In the genomic region with DNA sequence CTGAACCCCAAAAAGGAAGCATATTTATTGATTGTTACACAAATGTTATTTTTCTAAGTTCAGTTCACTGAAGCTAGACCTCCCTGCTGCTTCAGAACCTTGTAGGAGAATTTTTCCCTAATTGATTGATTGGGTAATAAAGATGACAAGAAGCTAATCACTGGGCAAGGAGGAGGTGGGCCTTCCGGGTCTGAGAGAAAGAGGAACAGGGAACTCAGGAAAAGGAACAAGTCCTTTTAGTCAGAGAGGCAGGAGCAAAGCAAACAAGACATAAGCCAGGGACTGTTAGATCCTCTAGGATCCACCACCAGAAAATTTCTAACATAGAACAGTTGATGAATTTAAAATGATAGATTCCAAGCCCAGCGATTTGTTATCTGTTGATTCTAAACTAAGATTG, we compare ENCODE assay signal across 27 mouse cellular contexts. TPM values are rescaled to one million over a fixed set of nuclear protein-coding genes. Genes with fewer than 3 reads are reported as not detected.
DNase-seq lines count a peak whose midpoint lies in the region; ATAC-seq and TF ChIP-seq lines count a peak whose summit lies in the region.
"Had no signal": no experiment of that assay in that cellular context is flagged by ENCODE, and none has a peak within 500 bp of the region (broad histone marks: within the 10 kb centered on the region; RNA-seq: fewer than 3 reads in every experiment).

No protein-coding gene starts in this region.

- no peak overlapping the region for H3K9ac ChIP-seq in intestine, embryonic 14.5 days (ENCODE audit: low read length)
- no peak overlapping the region for H3K9ac ChIP-seq in intestine, postnatal 0 days (ENCODE audit: low read depth, low read length)
- H3K9ac ChIP-seq: embryonic facial prominence, embryonic 12.5 days; forebrain, embryonic 13.5 days; forebrain, embryonic 15.5 days; forebrain, postnatal 0 days had no signal

- no peaks in the 10 kb centered on the region for H3K4me1 ChIP-seq in intestine, embryonic 14.5 days (replicated peaks; ENCODE audit: control insufficient read depth, insufficient read depth, low read length)
- H3K4me1 ChIP-seq in intestine, postnatal 0 days (replicated peaks; ENCODE audit: control insufficient read depth, insufficient read depth, low read length), result no peaks in the 10 kb centered on the region
- H3K4me1 ChIP-seq: embryonic facial prominence, embryonic 10.5 days; embryonic facial prominence, embryonic 12.5 days; forebrain, embryonic 13.5 days; forebrain, embryonic 15.5 days had no signal

- WGBS in intestine, embryonic 14.5 days, result 52% methylated on average over 2 of the region's 2 CpGs
- whole genome bisulfite sequencing in intestine, postnatal 0 days, result 45% methylated on average over 2 of the region's 2 CpGs

- H3K4me2 ChIP-seq in intestine, embryonic 14.5 days (ENCODE audit: low read length), result no peak overlapping the region
- no peak overlapping the region for H3K4me2 ChIP-seq in intestine, postnatal 0 days (replicated peaks; ENCODE audit: low read depth)
- H3K4me2 ChIP-seq: embryonic facial prominence, embryonic 12.5 days; forebrain, embryonic 13.5 days; forebrain, embryonic 15.5 days had no signal

- DNase-seq in intestine, embryonic 14.5 days (ENCODE audit: low spot score), result peak; percentile 18
- DNase-seq in lung, postnatal 36 days, result peak; percentile 16
- DNase-seq in lung, postnatal 14 days, result no peak
- DNase-seq in thymus, adult 18-20 months, result no peak
- DNase-seq: adrenal gland, adult 8-10 months; adrenal gland, postnatal 14 days; adrenal gland, postnatal 36 days; cerebellum, adult 11 months; cerebellum, adult 18-20 months; cerebellum, adult 8-10 months; cerebellum, adult 9-11 months; cerebellum, postnatal 14 days; cerebellum, postnatal 36 days; forebrain, postnatal 0 days had no signal

- no peak for ATAC-seq in intestine, embryonic 14.5 days (replicated peaks; ENCODE audit: low FRiP score, low TSS enrichment, low read depth)
- ATAC-seq in intestine, postnatal 0 days, result no peak
- ATAC-seq in granulocyte monocyte progenitor cell, adult 5-6 weeks (replicated peaks; ENCODE audit: poor library complexity, severe bottlenecking), result peak; percentile 96
- ATAC-seq in megakaryocyte progenitor cell, adult 5-6 weeks (replicated peaks; ENCODE audit: poor library complexity), result peak; percentile 74
- ATAC-seq in cerebellum, adult (ENCODE audit: insufficient number of reproducible peaks, low FRiP score, low TSS enrichment), result no peak
- ATAC-seq: activated CD4-positive, CD25-positive, alpha-beta regulatory T cell, adult 4 months; forebrain, embryonic 13.5 days; forebrain, embryonic 15.5 days; forebrain, postnatal 0 days; Patski had no signal

- H3K4me3 ChIP-seq in intestine, embryonic 14.5 days (ENCODE audit: low read depth, low read length), result no peak overlapping the region
- no peak overlapping the region for H3K4me3 ChIP-seq in intestine, postnatal 0 days (ENCODE audit: low read depth, low read length)
- H3K4me3 ChIP-seq: embryonic facial prominence, embryonic 10.5 days; embryonic facial prominence, embryonic 12.5 days; forebrain, embryonic 13.5 days; forebrain, embryonic 15.5 days had no signal

- H3K36me3 ChIP-seq in intestine, embryonic 14.5 days (ENCODE audit: control insufficient read depth, insufficient read depth, low read length), result no peaks in the 10 kb centered on the region
- no peaks in the 10 kb centered on the region for H3K36me3 ChIP-seq in intestine, postnatal 0 days (ENCODE audit: control insufficient read depth, insufficient read depth)
- H3K36me3 ChIP-seq: embryonic facial prominence, embryonic 10.5 days; embryonic facial prominence, embryonic 12.5 days; forebrain, embryonic 15.5 days; G1E had no signal

- no peaks in the 10 kb centered on the region for H3K27me3 ChIP-seq in intestine, embryonic 14.5 days (replicated peaks; ENCODE audit: control insufficient read depth, insufficient read depth, low read length)
- no peaks in the 10 kb centered on the region for H3K27me3 ChIP-seq in intestine, postnatal 0 days (replicated peaks; ENCODE audit: control insufficient read depth, insufficient read depth, low read length)
- H3K27me3 ChIP-seq: CH12.LX; embryonic facial prominence, embryonic 12.5 days; forebrain, embryonic 13.5 days; forebrain, embryonic 15.5 days had no signal

- no peak overlapping the region for H3K27ac ChIP-seq in intestine, embryonic 14.5 days (ENCODE audit: low read depth)
- no peak overlapping the region for H3K27ac ChIP-seq in intestine, postnatal 0 days (ENCODE audit: low read depth, low read length)
- H3K27ac ChIP-seq: embryonic facial prominence, embryonic 10.5 days; embryonic facial prominence, embryonic 12.5 days; forebrain, embryonic 13.5 days; forebrain, embryonic 15.5 days had no signal

- no peak for TF ChIP-seq CTCF in intestine, postnatal 0 days (IDR thresholded peaks at IDR 0.05; ENCODE audit: low read depth)

- H3K9me3 ChIP-seq in intestine, embryonic 14.5 days (ENCODE audit: control insufficient read depth, low read length), result no peaks in the 10 kb centered on the region
- no peaks in the 10 kb centered on the region for H3K9me3 ChIP-seq in intestine, postnatal 0 days (ENCODE audit: control insufficient read depth)
- H3K9me3 ChIP-seq: embryonic facial prominence, embryonic 10.5 days; embryonic facial prominence, embryonic 12.5 days; forebrain, embryonic 13.5 days; forebrain, embryonic 15.5 days; G1E had no signal

RNA-seq across cellular contexts. Expression of gene Slc22a8, which starts 32.2 kb away (rescaled TPM):
- 0.05 TPM in 2 replicates for polyA plus RNA-seq in intestine, embryonic 14.5 days (2014; fragmentation: Nextera tagmentation; extraction: Ambion mirVana)
- 0.05 and 0.13 TPM in 2 replicates for polyA plus RNA-seq in intestine, postnatal 0 days (2015; fragmentation: Nextera tagmentation; extraction: Ambion mirVana)
- total RNA-seq in granulocyte monocyte progenitor cell, adult 5-6 weeks (2014; fragmentation: Nextera tagmentation), result not detected in 2 replicates
- not detected in 2 replicates for total RNA-seq in granulocyte monocyte progenitor cell, adult 5-6 weeks (2017)
- not detected in 2 replicates for total RNA-seq in megakaryocyte progenitor cell, adult 5-6 weeks (2015)
- total RNA-seq in megakaryocyte progenitor cell, adult 5-6 weeks (2017), result not detected in 2 replicates
- total RNA-seq: CH12.LX had no signal
- polyA plus RNA-seq: C2C12; embryonic facial prominence, embryonic 10.5 days; G1E; Patski had no signal

RNA-seq across cellular contexts. Expression of gene Slc22a6, which starts 58.9 kb away (rescaled TPM):
- not detected in 2 replicates for polyA plus RNA-seq in intestine, embryonic 14.5 days (2014; fragmentation: Nextera tagmentation; extraction: Ambion mirVana)
- polyA plus RNA-seq in intestine, postnatal 0 days (2015; fragmentation: Nextera tagmentation; extraction: Ambion mirVana), result 0.03 and 0.10 TPM in 2 replicates
- not detected in 2 replicates for total RNA-seq in granulocyte monocyte progenitor cell, adult 5-6 weeks (2014; fragmentation: Nextera tagmentation)
- total RNA-seq in granulocyte monocyte progenitor cell, adult 5-6 weeks (2017), result not detected in 2 replicates
- total RNA-seq in megakaryocyte progenitor cell, adult 5-6 weeks (2015), result not detected in 2 replicates
- not detected in 2 replicates for total RNA-seq in megakaryocyte progenitor cell, adult 5-6 weeks (2017)
- total RNA-seq: adrenal gland, adult 8-10 months; adrenal gland, postnatal 14 days; adrenal gland, postnatal 36 days; CH12.LX had no signal
- polyA plus RNA-seq: activated CD4-positive, CD25-positive, alpha-beta regulatory T cell, adult 4 months; C2C12; G1E; Patski had no signal

Comparison
In these comparisons a context has a peak if more than half of its experiments do, and no peak if none do; other contexts are left out.
1. DNase-seq: peak in intestine, embryonic 14.5 days (single experiment) and lung, postnatal 36 days (single experiment); none in lung, postnatal 14 days (single experiment) and thymus, adult 18-20 months (0 of 2).
2. ATAC-seq: peak in granulocyte monocyte progenitor cell, adult 5-6 weeks (single experiment) and megakaryocyte progenitor cell, adult 5-6 weeks (single experiment); none in intestine, embryonic 14.5 days (single experiment), intestine, postnatal 0 days (single experiment) and cerebellum, adult (single experiment).